Comparison of ENCODE assay signal across 9 mouse cellular contexts in genomic region chr10:39625626-39626260, GRCm38 (mm10). TPM values are rescaled to one million over a fixed set of nuclear protein-coding genes. Genes with fewer than 3 reads are reported as not detected.
A peak's percentile ranks its signal among the peaks of the same experiment; 100 is the strongest.
DNase-seq lines count a peak whose midpoint lies in the region; ATAC-seq lines count a peak whose summit lies in the region.
"Had no signal": no experiment of that assay in that cellular context is flagged by ENCODE, and none has a peak within 500 bp of the region (broad histone marks: within the 10 kb centered on the region; RNA-seq: fewer than 3 reads in every experiment).

No protein-coding gene starts in this region.

- H3K9ac ChIP-seq in embryonic facial prominence, embryonic 14.5 days (ENCODE audit: low read depth, low read length), result no peak overlapping the region
- H3K9ac ChIP-seq in stomach, embryonic 15.5 days, result no peak overlapping the region
- H3K9ac ChIP-seq: liver, embryonic 13.5 days had no signal

- ATAC-seq in embryonic facial prominence, embryonic 14.5 days (ENCODE audit: low read depth), result no peak
- ATAC-seq in stomach, embryonic 15.5 days (ENCODE audit: insufficient read depth, low FRiP score, low read depth), result no peak

- DNase-seq in thymus, postnatal 14 days, result peak; percentile 27
- no peak for DNase-seq in thymus, adult 18-20 months
- DNase-seq in embryonic facial prominence, embryonic 14.5 days (ENCODE audit: low spot score), result peak; percentile 48
- DNase-seq in kidney, postnatal 25 days, result peak; percentile 84 to 93
- DNase-seq in MN1 (ENCODE audit: low spot score), result no peak
- no peak for DNase-seq in adrenal gland, adult 18-20 months (ENCODE audit: low spot score in 2 of 2)
- no peak for DNase-seq in layer of hippocampus, postnatal 36 days
- DNase-seq: liver, embryonic 13.5 days had no signal

- 31% methylated on average over 11 of the region's 11 CpGs for whole genome bisulfite sequencing in embryonic facial prominence, embryonic 14.5 days
- 55% methylated on average over 11 of the region's 11 CpGs for whole genome bisulfite sequencing in stomach, embryonic 15.5 days

- H3K4me2 ChIP-seq in embryonic facial prominence, embryonic 14.5 days (ENCODE audit: low read depth, low read length), result no peak overlapping the region
- H3K4me2 ChIP-seq in stomach, embryonic 15.5 days, result 0 out of 2 replicates have a peak overlapping the region, but pooled peaks have one; percentile 10
- H3K4me2 ChIP-seq: liver, embryonic 13.5 days had no signal

- H3K36me3 ChIP-seq in embryonic facial prominence, embryonic 14.5 days (ENCODE audit: control insufficient read depth, insufficient read depth, low read length), result peaks cover 12% of the 10 kb centered on the region; the same call in 1 of the 2 replicates
- H3K36me3 ChIP-seq in stomach, embryonic 15.5 days, result peaks cover 26% of the 10 kb centered on the region; the same call in 1 of the 2 replicates
- H3K36me3 ChIP-seq: liver, embryonic 13.5 days had no signal

- H3K27me3 ChIP-seq in embryonic facial prominence, embryonic 14.5 days (replicated peaks; ENCODE audit: control insufficient read depth, insufficient read depth, low read length), result no peaks in the 10 kb centered on the region
- H3K27me3 ChIP-seq in stomach, embryonic 15.5 days (replicated peaks), result no peaks in the 10 kb centered on the region
- H3K27me3 ChIP-seq: liver, embryonic 13.5 days had no signal

- H3K4me3 ChIP-seq in embryonic facial prominence, embryonic 14.5 days (ENCODE audit: low read depth, low read length), result no peak overlapping the region
- H3K4me3 ChIP-seq in stomach, embryonic 15.5 days (replicated peaks), result no peak overlapping the region
- H3K4me3 ChIP-seq: liver, embryonic 13.5 days had no signal

- no peaks in the 10 kb centered on the region for H3K9me3 ChIP-seq in embryonic facial prominence, embryonic 14.5 days (ENCODE audit: control insufficient read depth, low read length)
- H3K9me3 ChIP-seq in stomach, embryonic 15.5 days, result no peaks in the 10 kb centered on the region
- H3K9me3 ChIP-seq: liver, embryonic 13.5 days had no signal

- H3K27ac ChIP-seq in embryonic facial prominence, embryonic 14.5 days (replicated peaks; ENCODE audit: low read depth, low read length), result peak overlapping the region; percentile 4
- peak overlapping the region; percentile 81 for H3K27ac ChIP-seq in stomach, embryonic 15.5 days
- H3K27ac ChIP-seq: liver, embryonic 13.5 days had no signal

- peaks cover 43% of the 10 kb centered on the region for H3K4me1 ChIP-seq in embryonic facial prominence, embryonic 14.5 days (ENCODE audit: control insufficient read depth, insufficient read depth, low read length)
- peaks cover 41% of the 10 kb centered on the region for H3K4me1 ChIP-seq in stomach, embryonic 15.5 days

RNA-seq across cellular contexts. Expression of gene Traf3ip2, which starts 13.0 kb away (rescaled TPM):
- polyA plus RNA-seq in embryonic facial prominence, embryonic 14.5 days (2014; fragmentation: Nextera tagmentation; extraction: Ambion mirVana), result 12.5 and 12.9 TPM in 2 replicates
- polyA plus RNA-seq in stomach, embryonic 15.5 days (2015; fragmentation: Nextera tagmentation; extraction: Ambion mirVana), result 29.0 and 29.6 TPM in 2 replicates
- 10 to 100 TPM; 10.6 to 15.0 TPM for total RNA-seq in adrenal gland, adult 18-20 months (2021)
- total RNA-seq in layer of hippocampus, postnatal 36 days (2021), result 1 to 10 TPM; 2.1 to 2.5 TPM

Comparison
In these comparisons a context has a peak if more than half of its experiments do, and no peak if none do; other contexts are left out.
1. DNase-seq: peak in thymus, postnatal 14 days (single experiment), embryonic facial prominence, embryonic 14.5 days (single experiment) and kidney, postnatal 25 days (2 of 2); none in thymus, adult 18-20 months (0 of 2), MN1 (single experiment), adrenal gland, adult 18-20 months (0 of 2) and layer of hippocampus, postnatal 36 days (0 of 2).